Mouse (Mus musculus): ENCODE measurements at regions not wholly inside any gene's neighbourhood (a gene's known extent, or its start where the extent isn't known, plus 50 kb on each side); places are given as distances from the start of the nearest gene placed in this dataset.

- no peak for TF ChIP-seq CTCF (IDR thresholded peaks at IDR 0.05)
- TF ChIP-seq EP300 (IDR thresholded peaks at IDR 0.05; ENCODE audit: insufficient read depth, low read depth, low read length): no peak
- TF ChIP-seq POLR2A (IDR thresholded peaks at IDR 0.05; ENCODE audit: insufficient read depth, low read depth, low read length): no peak
These were observed 270.1 kb upstream of the Tbx3 start for GRCm38 (mm10) chr5:119400223-119400935.

Data from heart, adult 2 months (tissue).